Mouse (Mus musculus): ENCODE data around the gene H1fx. TPM values are rescaled to one million over a fixed set of nuclear protein-coding genes. Genes with fewer than 3 reads are reported as not detected.

Gene H1fx
- polyA plus RNA-seq, 1 experiment from 2014 or later: 2.4 TPM

DNA sequence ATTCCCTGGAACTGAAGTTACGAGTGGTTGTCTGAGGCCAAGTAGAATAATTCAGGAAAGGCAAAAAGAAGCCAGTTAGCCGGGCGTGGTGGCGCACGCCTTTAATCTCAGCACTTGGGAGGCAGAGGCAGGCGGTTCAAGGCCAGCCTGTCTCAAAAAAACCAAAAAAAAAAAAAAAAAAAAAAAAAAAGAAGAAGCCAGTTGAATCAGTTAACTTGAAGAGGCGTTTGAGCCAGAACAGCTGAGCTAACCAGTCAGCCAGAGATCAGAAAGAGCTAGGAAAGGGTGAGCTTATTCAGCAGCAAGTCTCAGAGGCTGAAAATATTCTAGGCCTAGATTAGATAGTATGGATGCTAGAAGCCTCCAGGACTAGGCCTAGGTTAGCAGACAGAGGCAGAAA, 39.3 kb downstream of the H1fx start:
- Histone ChIP-seq H3K4me2 (ENCODE audit: low read depth, low read length) (no peak overlapping the region), H3K4me1 (ENCODE audit: control insufficient read depth, insufficient read depth, low read length) (peaks cover 5% of the 10 kb centered on the region; the same call in 1 of the 2 replicates), H3K27ac (ENCODE audit: low read length) (no peak overlapping the region), H3K9me3 (ENCODE audit: control insufficient read depth, low read length) (peaks cover 4% of the 10 kb centered on the region; the same call in 1 of the 2 replicates), H3K4me3 (ENCODE audit: low read length) (no peak overlapping the region), H3K9ac (ENCODE audit: low read depth, low read length) (no peak overlapping the region), H3K36me3 (ENCODE audit: control insufficient read depth, insufficient read depth, low read length) (no peaks in the 10 kb centered on the region), H3K27me3 (replicated peaks; ENCODE audit: control insufficient read depth, insufficient read depth, low read length) (no peaks in the 10 kb centered on the region)
- WGBS: 82% methylated on average over 7 of the region's 7 CpGs
- ATAC-seq: no peak

DNA sequence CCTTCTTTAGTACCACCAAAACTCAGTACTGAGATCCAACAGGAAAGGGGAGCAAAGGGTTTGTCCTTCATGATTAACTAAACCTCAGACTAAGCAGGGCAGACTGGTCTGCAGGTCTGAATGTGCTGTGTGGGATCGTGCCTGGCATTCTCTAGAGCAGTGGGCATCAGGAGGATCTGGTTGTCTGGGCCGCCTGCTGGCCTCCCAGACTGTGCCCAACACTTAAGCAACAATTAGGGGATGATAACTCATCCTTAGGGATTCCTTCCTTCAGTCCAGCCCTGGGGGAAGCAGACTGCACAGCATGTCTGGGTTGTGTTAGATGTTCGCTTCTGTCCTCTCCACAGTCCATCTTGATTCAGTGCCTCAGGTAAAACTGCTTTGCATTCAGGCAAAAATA, 42.5 kb downstream of the H1fx start:
- Histone ChIP-seq H3K27ac (ENCODE audit: low read length) (no peak overlapping the region), H3K36me3 (ENCODE audit: control insufficient read depth, insufficient read depth, low read length) (peaks cover under 1% of the 10 kb centered on the region; the same call in 1 of the 2 replicates), H3K4me3 (ENCODE audit: low read length) (no peak overlapping the region), H3K4me1 (ENCODE audit: control insufficient read depth, insufficient read depth, low read length) (peaks cover 5% of the 10 kb centered on the region; the same call in 1 of the 2 replicates), H3K9ac (ENCODE audit: low read depth, low read length) (no peak overlapping the region), H3K9me3 (ENCODE audit: control insufficient read depth, low read length) (no peaks in the 10 kb centered on the region), H3K27me3 (replicated peaks; ENCODE audit: control insufficient read depth, insufficient read depth, low read length) (no peaks in the 10 kb centered on the region), H3K4me2 (ENCODE audit: low read depth, low read length) (no peak overlapping the region)
- WGBS: 87% methylated on average over 3 of the region's 3 CpGs
- no peak for ATAC-seq

DNA sequence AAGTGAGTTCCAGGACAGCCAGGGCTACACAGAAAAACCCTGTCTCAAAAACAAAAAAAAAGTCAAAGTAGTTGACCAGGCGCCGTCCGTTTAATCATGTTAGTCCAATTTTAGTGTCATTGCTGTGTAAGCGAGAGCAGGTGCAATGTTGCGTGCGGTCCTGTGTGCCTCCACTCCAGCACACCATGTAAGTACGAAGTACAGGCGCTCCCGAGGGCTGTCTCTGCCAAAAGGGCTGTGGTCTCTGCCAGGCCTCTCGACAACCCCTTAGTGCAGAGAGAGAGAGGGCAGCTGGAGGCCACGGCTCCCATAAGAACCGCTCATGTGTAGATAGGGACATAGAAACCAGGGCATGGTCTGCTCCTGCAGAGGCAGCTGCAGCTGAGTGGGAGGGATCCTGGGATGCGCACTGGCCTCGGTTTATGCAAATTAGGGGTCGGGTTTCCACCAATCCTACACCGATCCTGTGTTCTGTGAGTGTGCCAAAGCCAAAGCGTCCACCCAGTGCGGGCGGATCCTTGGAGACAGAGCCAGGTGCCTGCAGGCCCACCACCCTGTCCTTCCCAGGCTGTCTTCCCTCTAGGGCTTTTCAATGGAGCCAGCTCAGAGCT, 44.2 kb downstream of the H1fx start:
- no peak overlapping the region for H3K27ac ChIP-seq (ENCODE audit: low read length)
- H3K27me3 ChIP-seq (replicated peaks; ENCODE audit: control insufficient read depth, insufficient read depth, low read length): no peaks in the 10 kb centered on the region
- H3K4me2 ChIP-seq (ENCODE audit: low read depth, low read length): no peak overlapping the region
- peaks cover 4% of the 10 kb centered on the region; the same call in 1 of the 2 replicates for H3K36me3 ChIP-seq (ENCODE audit: control insufficient read depth, insufficient read depth, low read length)
- 35% methylated on average over 19 of the region's 19 CpGs for WGBS
- H3K4me1 ChIP-seq (ENCODE audit: control insufficient read depth, insufficient read depth, low read length): peaks cover 5% of the 10 kb centered on the region; the same call in 1 of the 2 replicates
- no peaks in the 10 kb centered on the region for H3K9me3 ChIP-seq (ENCODE audit: control insufficient read depth, low read length)
- no peak overlapping the region for H3K4me3 ChIP-seq (ENCODE audit: low read length)
- H3K9ac ChIP-seq (ENCODE audit: low read depth, low read length): no peak overlapping the region
- peak; percentile 96 for ATAC-seq

DNA sequence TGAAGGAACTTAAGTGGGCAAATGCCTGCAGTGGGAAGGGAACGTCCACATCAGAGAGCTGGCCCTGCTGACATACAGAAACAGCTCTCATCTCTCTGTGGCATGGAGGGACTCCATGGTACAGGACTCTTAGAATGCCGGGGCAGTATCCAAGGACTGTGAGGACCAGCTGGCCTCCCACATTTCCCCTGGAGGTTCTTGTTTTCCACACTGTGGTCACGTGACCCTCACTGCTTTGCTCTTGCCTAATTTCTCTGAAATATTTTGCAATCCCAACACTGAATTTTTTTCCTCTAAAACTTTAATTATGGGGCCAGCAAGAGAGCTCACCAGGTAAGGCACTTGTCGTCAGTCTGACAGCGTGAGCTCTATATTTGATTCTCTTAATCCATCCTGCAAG, 46.4 kb downstream of the H1fx start:
- H3K27ac ChIP-seq (ENCODE audit: low read length): no peak overlapping the region
- no peak overlapping the region for H3K9ac ChIP-seq (ENCODE audit: low read depth, low read length)
- 85% methylated on average over 5 of the region's 5 CpGs for WGBS
- H3K27me3 ChIP-seq (replicated peaks; ENCODE audit: control insufficient read depth, insufficient read depth, low read length): no peaks in the 10 kb centered on the region
- ATAC-seq: no peak
- H3K36me3 ChIP-seq (ENCODE audit: control insufficient read depth, insufficient read depth, low read length): peaks cover 9% of the 10 kb centered on the region
- H3K4me1 ChIP-seq (ENCODE audit: control insufficient read depth, insufficient read depth, low read length): peaks cover 5% of the 10 kb centered on the region; the same call in 1 of the 2 replicates
- H3K9me3 ChIP-seq (ENCODE audit: control insufficient read depth, low read length): no peaks in the 10 kb centered on the region
- H3K4me3 ChIP-seq (ENCODE audit: low read length): no peak overlapping the region
- H3K4me2 ChIP-seq (ENCODE audit: low read depth, low read length): no peak overlapping the region

Small RNA genes lying within 50 kb of the gene (microRNA-seq; reads per million reads assigned to microRNA genes)
- gene Gm47286: 1.4 reads per million

Other genes with a start within 250 kb of the H1fx start
- gene Gp9, start 203.6 kb downstream of the H1fx start, polyA plus RNA-seq (2015; fragmentation: Nextera tagmentation; extraction: Ambion mirVana): 1.5 and 2.0 TPM in 2 replicates
- gene Rab43, start 169.5 kb downstream of the H1fx start, polyA plus RNA-seq (2015; fragmentation: Nextera tagmentation; extraction: Ambion mirVana): 11.3 and 12.2 TPM in 2 replicates
- 3.7 and 4.1 TPM in 2 replicates for gene Gm45140, start 145.8 kb downstream of the H1fx start, polyA plus RNA-seq (2015; fragmentation: Nextera tagmentation; extraction: Ambion mirVana)
- gene Isy1, start 142.8 kb downstream of the H1fx start, polyA plus RNA-seq (2015; fragmentation: Nextera tagmentation; extraction: Ambion mirVana): 42.5 and 50.5 TPM in 2 replicates
- 831 and 949 TPM in 2 replicates for gene Cnbp, start 130.5 kb downstream of the H1fx start, polyA plus RNA-seq (2015; fragmentation: Nextera tagmentation; extraction: Ambion mirVana)
- 162 and 166 TPM in 2 replicates for gene Copg1, start 93.8 kb downstream of the H1fx start, polyA plus RNA-seq (2015; fragmentation: Nextera tagmentation; extraction: Ambion mirVana)
- gene Hmces, start 67.7 kb downstream of the H1fx start, polyA plus RNA-seq (2015; fragmentation: Nextera tagmentation; extraction: Ambion mirVana): 31.6 and 35.6 TPM in 2 replicates
- gene Rab7, start 63.6 kb upstream of the H1fx start, polyA plus RNA-seq (2015; fragmentation: Nextera tagmentation; extraction: Ambion mirVana): 286 and 289 TPM in 2 replicates
- 453 and 462 TPM in 2 replicates for gene Rpn1, start 102.8 kb upstream of the H1fx start, polyA plus RNA-seq (2015; fragmentation: Nextera tagmentation; extraction: Ambion mirVana)
- 4.2 and 4.7 TPM in 2 replicates for gene Gata2, start 212.3 kb upstream of the H1fx start, polyA plus RNA-seq (2015; fragmentation: Nextera tagmentation; extraction: Ambion mirVana)
- gene Dnajb8, start 240.6 kb upstream of the H1fx start, polyA plus RNA-seq (2015; fragmentation: Nextera tagmentation; extraction: Ambion mirVana): not detected in 2 replicates

Measured in intestine, embryonic 16.5 days (tissue).